Mouse (Mus musculus): Measurements from ENCODE around the gene Gm10322. TPM values are rescaled to one million over a fixed set of nuclear protein-coding genes. Genes with fewer than 3 reads are reported as not detected.
A peak's percentile ranks its signal among the peaks of the same experiment; 100 is the strongest.

Gene Gm10322
- total and polyA plus RNA-seq, 3 experiments: not detected

DNA sequence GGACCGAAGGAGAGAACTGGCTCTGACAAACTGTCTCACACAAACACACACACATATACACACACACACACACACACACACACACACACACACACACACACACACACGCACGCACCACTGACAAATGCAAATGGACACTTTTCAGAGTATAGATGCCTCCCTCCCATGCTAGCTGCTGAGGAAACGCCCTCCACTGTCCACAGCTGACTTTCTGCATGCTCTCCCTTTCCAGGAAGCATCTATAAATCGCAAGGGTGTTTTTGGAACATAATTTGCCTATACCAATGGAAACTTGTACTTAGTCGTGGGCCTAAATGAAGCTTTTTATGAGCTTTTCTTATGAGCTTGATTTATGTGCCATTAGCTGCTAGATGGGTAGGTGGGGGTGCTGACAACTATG, 45.5 kb upstream of the Gm10322 start:
- dilution Hi-C loops (cut with MboI; ENCODE audit: extremely low pct_ligation_motif_present, extremely low pct_unique_long_range_greater_than_20kb, low sequenced_read_pairs): no loop called here
- H3K4me2 ChIP-seq (ENCODE audit: insufficient read depth, low read depth, poor library complexity, severe bottlenecking): no peak overlapping the region
- H3K9ac ChIP-seq (ENCODE audit: insufficient read depth, low read depth): no peak overlapping the region
- peaks cover 0 to 5% of the 10 kb centered on the region in 2 experiments for H3K36me3 ChIP-seq (replicated peaks in 1 of 2; ENCODE audit: control insufficient read depth in 1 of 2, insufficient read depth in 1 of 2, low read length in 1 of 2)
- H3K27me3 ChIP-seq (replicated peaks): no peaks in the 10 kb centered on the region
- H3K4me3 ChIP-seq (replicated peaks in 1 of 3; ENCODE audit: low read depth in 2 of 3, low read length in 2 of 3, poor library complexity in 1 of 3): no peak overlapping the region
- in situ Hi-C loops (cut with MboI; ENCODE audit: low pct_ligation_motif_present, low pct_unique_long_range_greater_than_20kb, low sequenced_read_pairs): no loop called here
- H3K27ac ChIP-seq (ENCODE audit: insufficient read depth, low read depth): no peak overlapping the region
- peaks cover 11% of the 10 kb centered on the region for H3K9me3 ChIP-seq (replicated peaks; ENCODE audit: low read length)
- DNase-seq (ENCODE audit: extremely low read depth): peak; percentile 52
- peaks cover 0 to 16% of the 10 kb centered on the region in 2 experiments; a peak in 2 of 4 replicates for H3K4me1 ChIP-seq (ENCODE audit: control insufficient read depth in 1 of 2, insufficient read depth in 2 of 2)
- TF ChIP-seq SIN3A (IDR thresholded peaks at IDR 0.05; ENCODE audit: low read length) (no peak), JUN (IDR thresholded peaks at IDR 0.05; ENCODE audit: insufficient read depth, low read depth, low read length) (no peak), ETS1 (conservative IDR thresholded peaks at IDR 0.05; ENCODE audit: low read depth, low read length) (peak; percentile 36; the same call in 1 of the 2 replicates), E2F4 (IDR thresholded peaks at IDR 0.05; ENCODE audit: insufficient replicate concordance, low read depth, low read length) (no peak), PAX5 (IDR thresholded peaks at IDR 0.05; ENCODE audit: low read length) (no peak)
- H3K79me2 ChIP-seq (replicated peaks; ENCODE audit: control insufficient read depth, extremely low read depth, insufficient read depth, poor library complexity, severe bottlenecking): no peaks in the 10 kb centered on the region

DNA sequence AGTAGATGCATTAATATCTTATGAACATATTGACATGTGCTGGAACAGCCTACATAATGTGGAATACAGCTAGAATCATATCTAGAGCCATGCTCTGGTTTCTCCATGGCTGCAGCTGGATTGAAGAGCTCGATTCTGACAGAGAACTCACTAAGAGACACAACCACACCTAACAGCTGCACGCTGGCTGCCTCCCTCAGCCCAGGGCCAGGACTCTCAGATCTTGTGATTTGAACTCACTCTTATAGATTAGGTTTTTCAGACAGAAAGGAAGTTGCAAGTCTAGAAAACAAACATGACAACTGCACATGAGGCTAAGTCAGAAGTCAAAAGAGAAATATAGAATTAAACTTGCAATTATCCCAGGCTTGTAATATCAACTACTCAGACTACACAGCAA, 45.1 kb upstream of the Gm10322 start:
- Histone ChIP-seq H3K79me2 (replicated peaks; ENCODE audit: control insufficient read depth, extremely low read depth, insufficient read depth, poor library complexity, severe bottlenecking) (no peaks in the 10 kb centered on the region), H3K36me3 (replicated peaks in 1 of 2; ENCODE audit: control insufficient read depth in 1 of 2, insufficient read depth in 1 of 2, low read length in 1 of 2) (peaks cover 0 to 5% of the 10 kb centered on the region in 2 experiments), H3K4me3 (replicated peaks in 1 of 3; ENCODE audit: low read depth in 2 of 3, low read length in 2 of 3, poor library complexity in 1 of 3) (no peak overlapping the region), H3K27me3 (replicated peaks) (no peaks in the 10 kb centered on the region), H3K9me3 (replicated peaks; ENCODE audit: low read length) (peaks cover 11% of the 10 kb centered on the region), H3K27ac (ENCODE audit: insufficient read depth, low read depth) (no peak overlapping the region), H3K4me1 (ENCODE audit: control insufficient read depth in 1 of 2, insufficient read depth in 2 of 2) (peaks cover 0 to 19% of the 10 kb centered on the region in 2 experiments; a peak in 2 of 4 replicates), H3K9ac (ENCODE audit: insufficient read depth, low read depth) (no peak overlapping the region), H3K4me2 (ENCODE audit: insufficient read depth, low read depth, poor library complexity, severe bottlenecking) (no peak overlapping the region)
- no peak for TF ChIP-seq RCOR1 (conservative IDR thresholded peaks at IDR 0.05; ENCODE audit: low read depth, low read length)
- TF ChIP-seq JUN (IDR thresholded peaks at IDR 0.05; ENCODE audit: insufficient read depth, low read depth, low read length): no peak
- TF ChIP-seq POLR2A (IDR thresholded peaks at IDR 0.05; ENCODE audit: low read depth, low read length): no peak
- TF ChIP-seq ZC3H11A (IDR thresholded peaks at IDR 0.05; ENCODE audit: low read depth, low read length): no peak
- no peak for TF ChIP-seq MAX (IDR thresholded peaks at IDR 0.05; ENCODE audit: low read length)
- TF ChIP-seq ETS1 (conservative IDR thresholded peaks at IDR 0.05; ENCODE audit: low read depth, low read length): no peak
- no peak for TF ChIP-seq USF2 (conservative IDR thresholded peaks at IDR 0.05; ENCODE audit: low read depth, low read length)
- TF ChIP-seq GABPA (IDR thresholded peaks at IDR 0.05; ENCODE audit: insufficient replicate concordance, low read depth, low read length): no peak
- no peak for TF ChIP-seq NELFE (IDR thresholded peaks at IDR 0.05; ENCODE audit: low read depth, low read length)
- TF ChIP-seq SMC3 (IDR thresholded peaks at IDR 0.05; ENCODE audit: low read depth, low read length): no peak
- TF ChIP-seq CTCF (conservative IDR thresholded peaks at IDR 0.05 in 1 of 2, IDR thresholded peaks at IDR 0.05 in 1 of 2; ENCODE audit: low read depth in 2 of 2, low read length in 2 of 2): no peak
- no peak for TF ChIP-seq MAZ (IDR thresholded peaks at IDR 0.05; ENCODE audit: low read depth, low read length)
- no peak for TF ChIP-seq RAD21 (IDR thresholded peaks at IDR 0.05; ENCODE audit: low read depth, low read length)
- TF ChIP-seq USF1 (IDR thresholded peaks at IDR 0.05; ENCODE audit: low read depth, low read length): no peak
- in situ Hi-C loops (cut with MboI; ENCODE audit: low pct_ligation_motif_present, low pct_unique_long_range_greater_than_20kb, low sequenced_read_pairs): no loop called here
- DNase-seq (ENCODE audit: extremely low read depth): no peak
- dilution Hi-C loops (cut with MboI; ENCODE audit: extremely low pct_ligation_motif_present, extremely low pct_unique_long_range_greater_than_20kb, low sequenced_read_pairs): no loop called here
